Mouse (Mus musculus) liver, adult 2 months (tissue): Measurements from ENCODE around the gene Atxn7l3.

ENCODE experiments used
- CTCF ChIP-seq: fragments of 200-500 bp; IDR thresholded peaks from 2 replicates; pipeline ENCODE4 v1.5.1; 2011; ENCODE audit warnings: low read depth, low read length, control low read depth
- POLR2A ChIP-seq: fragments of 200-500 bp; IDR thresholded peaks from 2 replicates; pipeline ENCODE4 v1.6.1; 2011; ENCODE audit warnings: low read length, control low read depth; ENCODE audit not compliant: insufficient read depth; ENCODE audit errors: extremely low read depth

- no peak for TF ChIP-seq CTCF
- TF ChIP-seq POLR2A, result peak; percentile 30; the same call in 1 of the 2 replicates
Measured at GRCm38 (mm10) chr11:102318576-102319409, 22.4 kb upstream of the Atxn7l3 start.
